Mouse (Mus musculus) bone marrow macrophage, adult 2 months (primary cell): Measurements from ENCODE around the gene Plbd1. TPM values are rescaled to one million over a fixed set of nuclear protein-coding genes. Genes with fewer than 3 reads are reported as not detected.

ENCODE experiments used
- H3K27ac ChIP-seq: 2 replicates; pipeline ENCODE4 v1.5.1; 2012; ENCODE audit warnings: low read depth, low read length; ENCODE audit not compliant: insufficient read depth
- H3K4me1 ChIP-seq: 2 replicates; pipeline ENCODE4 v1.6.1; 2012; ENCODE audit warnings: low read length; ENCODE audit not compliant: control insufficient read depth, insufficient read depth
- H3K4me3 ChIP-seq: 2 replicates; pipeline ENCODE4 v1.5.1; 2012; ENCODE audit warnings: mild to moderate bottlenecking, low read length, moderate library complexity; ENCODE audit not compliant: insufficient read depth
- CTCF ChIP-seq: IDR thresholded peaks from 2 replicates; pipeline ENCODE4 v1.5.1; 2012; ENCODE audit warnings: low read depth, mild to moderate bottlenecking, low read length, moderate library complexity
- POLR2A ChIP-seq: IDR thresholded peaks from 2 replicates; pipeline ENCODE4 v1.6.1; 2012; ENCODE audit warnings: mild to moderate bottlenecking, low read depth, low read length, borderline replicate concordance
- polyA plus RNA-seq: library from polyadenylated mRNA; stranded (reverse); fragments of >200 nt; gene quantifications from 2 replicates; pipeline ENCODE4 v1.2.4, GENCODE M21; 2012; ENCODE audit not compliant: missing spikeins, insufficient read depth, insufficient read length

The Plbd1 gene
- polyA plus RNA-seq, 1 experiment, result 28.1 TPM

- TF ChIP-seq POLR2A (no peak), CTCF (no peak)
- Histone ChIP-seq H3K27ac (no peak overlapping the region), H3K4me3 (no peak overlapping the region), H3K4me1 (no peaks in the 10 kb centered on the region)
Observed at GRCm38 (mm10) chr6:136631519-136631918, 30.2 kb downstream of the Plbd1 start.

GRCm38 (mm10) chr6:136629639-136630038 is 32.1 kb downstream of the Plbd1 start:
- Histone ChIP-seq H3K4me1 (no peaks in the 10 kb centered on the region), H3K27ac (no peak overlapping the region), H3K4me3 (no peak overlapping the region)
- TF ChIP-seq CTCF (no peak), POLR2A (no peak)

DNA sequence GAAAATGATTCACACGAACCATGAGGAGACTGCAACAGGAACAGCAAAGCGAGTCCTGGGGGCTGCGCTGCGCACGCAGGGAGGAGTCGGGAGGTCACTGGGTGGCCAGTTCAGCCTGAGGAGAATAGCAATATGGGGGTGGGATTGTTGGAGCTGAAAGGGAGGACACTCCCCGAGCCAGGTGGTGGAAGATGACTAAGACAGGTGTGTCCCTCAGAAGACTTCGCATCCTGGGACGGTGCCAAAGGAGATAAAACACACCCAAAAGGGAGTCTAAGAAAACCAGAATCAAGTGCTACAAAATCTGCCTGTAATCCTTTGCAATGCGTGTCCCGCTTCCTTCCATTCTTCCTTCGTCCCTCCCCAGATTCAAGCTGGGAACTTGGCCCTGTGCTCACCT is 36.3 kb downstream of the Plbd1 start:
- TF ChIP-seq CTCF (no peak), POLR2A (no peak)
- Histone ChIP-seq H3K4me1 (no peaks in the 10 kb centered on the region), H3K27ac (no peak overlapping the region)

GRCm38 (mm10) chr6:136620361-136621139 is 41.2 kb downstream of the Plbd1 start:
- no peak overlapping the region for H3K4me3 ChIP-seq
- H3K27ac ChIP-seq, result no peak overlapping the region
- H3K4me1 ChIP-seq, result no peaks in the 10 kb centered on the region
- no peak for TF ChIP-seq POLR2A

More for the DNA sequence above, 36.3 kb downstream of the Plbd1 start:
- no peak overlapping the region for H3K4me3 ChIP-seq

DNA sequence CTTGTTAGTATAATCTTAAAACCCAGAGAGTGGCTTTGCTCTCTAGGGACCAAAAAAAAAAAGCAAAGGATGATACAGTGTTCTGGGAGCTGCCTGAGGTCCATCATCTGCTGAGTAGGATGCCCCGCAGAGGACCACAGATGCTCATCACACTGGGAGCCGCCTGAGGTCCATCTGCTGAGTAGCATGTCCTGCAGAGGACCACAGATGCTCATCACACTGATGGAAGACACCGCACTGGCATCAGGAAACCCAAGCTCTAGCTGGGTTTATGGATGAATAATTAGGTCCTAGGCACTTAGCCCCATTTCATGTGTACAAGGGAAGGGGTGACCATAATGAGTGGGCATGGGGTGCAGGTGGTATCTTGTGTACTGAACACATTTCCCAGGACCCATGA is 47.6 kb downstream of the Plbd1 start:
- TF ChIP-seq CTCF (no peak), POLR2A (no peak)
- H3K4me3 ChIP-seq, result no peak overlapping the region
- H3K27ac ChIP-seq, result no peak overlapping the region
- no peaks in the 10 kb centered on the region for H3K4me1 ChIP-seq

DNA sequence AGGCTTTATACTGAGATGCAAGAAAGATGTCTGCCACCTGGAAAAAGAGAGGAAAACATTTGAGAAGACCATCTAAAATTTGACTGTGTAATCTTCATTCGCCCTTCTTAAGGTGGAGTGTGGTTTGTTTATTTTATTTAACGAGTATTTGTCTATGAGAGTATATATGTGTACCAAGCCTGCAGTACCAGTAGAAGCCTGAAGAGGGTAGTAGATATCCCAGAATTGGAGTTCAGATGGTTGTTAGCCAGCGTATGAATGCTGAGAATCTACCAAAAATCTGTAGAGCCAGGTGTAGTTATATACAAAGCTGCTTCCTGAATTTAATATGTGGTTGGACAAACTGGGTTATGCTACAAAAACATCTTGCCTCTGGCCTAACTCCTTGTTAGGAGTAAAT is 49.4 kb downstream of the Plbd1 start:
- Histone ChIP-seq H3K4me1 (no peaks in the 10 kb centered on the region), H3K27ac (no peak overlapping the region), H3K4me3 (no peak overlapping the region)
- TF ChIP-seq POLR2A, result no peak
- no peak for TF ChIP-seq CTCF

DNA sequence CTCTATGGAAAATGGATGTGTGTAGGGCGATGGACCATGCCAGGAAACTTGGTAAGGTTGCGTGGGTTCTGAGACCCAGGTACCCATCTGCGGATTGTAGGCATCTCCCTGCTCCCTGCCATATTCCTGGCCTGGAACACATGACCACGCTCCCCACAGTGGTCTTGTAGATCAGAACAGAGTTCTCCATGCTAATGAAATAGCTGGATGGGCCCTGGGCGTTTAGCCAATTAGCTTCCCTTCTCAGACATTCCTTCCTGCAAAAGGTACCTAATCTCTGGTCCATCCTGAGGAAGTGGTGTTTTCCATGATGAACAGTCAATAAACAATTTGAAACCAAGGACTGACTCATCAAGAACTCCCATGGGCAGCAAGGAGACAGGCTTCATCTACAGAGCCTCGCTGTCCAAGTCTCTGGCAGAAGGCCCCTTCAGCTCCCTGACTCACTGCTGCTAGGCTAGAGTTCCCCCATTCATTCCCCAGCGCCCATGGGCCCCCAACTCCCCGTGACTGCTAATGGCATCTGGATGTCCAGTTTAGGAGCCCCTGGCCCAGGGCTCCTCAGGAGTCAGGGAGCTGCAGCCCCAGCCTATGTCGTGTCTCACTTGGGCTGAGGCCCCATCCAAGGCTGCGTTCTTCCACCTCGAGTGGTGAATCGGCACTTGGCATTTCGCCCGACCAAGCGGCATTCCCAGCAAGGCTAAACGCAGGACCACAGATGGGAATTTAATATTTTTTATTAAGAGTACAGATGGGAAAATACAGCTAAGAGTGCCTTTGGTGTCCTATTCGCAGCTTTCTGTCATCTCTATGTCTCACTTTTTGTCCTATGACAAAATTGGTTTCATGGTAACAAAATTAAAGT is 50.1 kb downstream of the Plbd1 start:
- Histone ChIP-seq H3K4me3 (no peak overlapping the region), H3K4me1 (no peaks in the 10 kb centered on the region), H3K27ac (no peak overlapping the region)
- no peak for TF ChIP-seq CTCF
- no peak for TF ChIP-seq POLR2A

- Histone ChIP-seq H3K27ac (no peak overlapping the region), H3K4me3 (no peak overlapping the region), H3K4me1 (no peaks in the 10 kb centered on the region)
- no peak for TF ChIP-seq POLR2A
Observed at GRCm38 (mm10) chr6:136602601-136603000, 59.1 kb downstream of the Plbd1 start.

GRCm38 (mm10) chr6:136594541-136594940 is 67.2 kb downstream of the Plbd1 start:
- H3K4me3 ChIP-seq, result no peak overlapping the region
- 0 out of 2 replicates have a peak, but pooled peaks cover 3% of the 10 kb centered on the region for H3K4me1 ChIP-seq
- H3K27ac ChIP-seq, result no peak overlapping the region
- no peak for TF ChIP-seq CTCF
- no peak for TF ChIP-seq POLR2A

DNA sequence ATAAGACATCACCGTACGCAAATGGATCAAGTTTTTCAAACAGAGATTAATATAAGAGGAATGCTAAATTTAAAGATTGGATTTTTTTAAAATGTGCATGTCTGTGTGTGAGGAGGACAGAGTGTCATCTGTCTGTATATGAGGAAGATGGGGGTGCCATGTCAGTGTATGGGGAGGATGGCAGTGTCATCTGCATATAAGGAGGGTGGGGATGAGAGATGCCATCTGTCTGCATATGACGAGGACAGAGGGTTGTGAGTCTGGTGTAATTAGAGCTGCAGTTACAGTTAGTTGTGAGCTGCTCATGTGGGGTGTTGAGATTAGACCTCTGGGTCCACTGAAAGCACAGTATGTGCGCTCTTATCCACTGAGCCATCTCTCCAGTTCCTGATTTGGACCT is 71.0 kb downstream of the Plbd1 start:
- Histone ChIP-seq H3K27ac (no peak overlapping the region), H3K4me3 (no peak overlapping the region), H3K4me1 (0 out of 2 replicates have a peak, but pooled peaks cover 3% of the 10 kb centered on the region)
- TF ChIP-seq POLR2A (no peak), CTCF (no peak)

GRCm38 (mm10) chr6:136566002-136566401 is 95.7 kb downstream of the Plbd1 start:
- TF ChIP-seq POLR2A (no peak), CTCF (no peak)

More at GRCm38 (mm10) chr6:136566002-136566401, 95.7 kb downstream of the Plbd1 start:
- H3K4me1 ChIP-seq, result no peaks in the 10 kb centered on the region
- no peak overlapping the region for H3K27ac ChIP-seq
- H3K4me3 ChIP-seq, result no peak overlapping the region

Other genes starting within 250 kb of the Plbd1 start
- not detected in 2 replicates for gene E330021D16Rik, start 246.4 kb downstream of the Plbd1 start, polyA plus RNA-seq
- gene Atf7ip, start 155.8 kb downstream of the Plbd1 start, polyA plus RNA-seq, result 34.7 and 37.2 TPM in 2 replicates
- gene Gucy2c, start 119.8 kb upstream of the Plbd1 start, polyA plus RNA-seq, result not detected in 2 replicates
- 0.51 and 0.56 TPM in 2 replicates for gene Hist4h4, start 142.5 kb upstream of the Plbd1 start, polyA plus RNA-seq
- 58.1 and 78.1 TPM in 2 replicates for gene H2afj, start 146.3 kb upstream of the Plbd1 start, polyA plus RNA-seq
- gene BC049715, start 165.7 kb upstream of the Plbd1 start, polyA plus RNA-seq, result 4.4 and 5.1 TPM in 2 replicates
- 69.8 and 76.4 TPM in 2 replicates for gene Wbp11, start 166.3 kb upstream of the Plbd1 start, polyA plus RNA-seq
- 0.57 and 0.74 TPM in 2 replicates for gene Smco3, start 173.5 kb upstream of the Plbd1 start, polyA plus RNA-seq
- gene Art4, start 195.8 kb upstream of the Plbd1 start, polyA plus RNA-seq, result not detected in 2 replicates
- gene Mgp, start 213.9 kb upstream of the Plbd1 start, polyA plus RNA-seq, result 2.7 and 4.0 TPM in 2 replicates